Mouse (Mus musculus) erythroblast, embryonic 14.5 days (primary cell): ENCODE data around the gene Bnip2.

Experiments used
- GATA1 ChIP-seq: IDR thresholded peaks from 2 replicates; pipeline ENCODE4 v1.6.1; 2012; ENCODE audit warnings: low read length, inconsistent platforms, mixed read lengths
- TAL1 ChIP-seq: IDR thresholded peaks from 3 replicates; pipeline ENCODE4 v1.6.1; 2012; ENCODE audit warnings: low read length, inconsistent platforms, mixed read lengths

- TF ChIP-seq TAL1 (no peak), GATA1 (no peak)
Observed at GRCm38 (mm10) chr9:70042137-70042536, 52.9 kb downstream of the Bnip2 start.
